ENCODE assay signal across 12 mouse cellular contexts in genomic region chr19:40404582-40404981, GRCm38 (mm10).
DNase-seq lines count a peak whose midpoint lies in the region; ATAC-seq lines count a peak whose summit lies in the region.
"Had no signal": no experiment of that assay in that cellular context is flagged by ENCODE, and none has a peak within 500 bp of the region (broad histone marks: within the 10 kb centered on the region; RNA-seq: fewer than 3 reads in every experiment).

No protein-coding gene starts in this region.

- H3K9ac ChIP-seq in heart, embryonic 15.5 days, result no peak overlapping the region
- H3K9ac ChIP-seq: forebrain, postnatal 0 days; hindbrain, embryonic 14.5 days; neural tube, embryonic 15.5 days had no signal

- no peaks in the 10 kb centered on the region for H3K9me3 ChIP-seq in heart, embryonic 15.5 days (replicated peaks)
- H3K9me3 ChIP-seq: midbrain, embryonic 10.5 days; neural tube, embryonic 15.5 days had no signal

- ATAC-seq in heart, embryonic 15.5 days (replicated peaks; ENCODE audit: insufficient number of reproducible peaks, insufficient read depth, low FRiP score, low read depth), result no peak

- DNase-seq in heart, adult 9 months (ENCODE audit: low spot score in 2 of 2), result no peak
- peak; percentile 30 for DNase-seq in lung, postnatal 25 days (ENCODE audit: low spot score)
- DNase-seq in lung, postnatal 14 days, result no peak
- peak; percentile 16 for DNase-seq in naive thymus-derived CD4-positive, alpha-beta T cell, adult 2 months (ENCODE audit: low read depth)
- no peak for DNase-seq in spleen, adult 12 weeks (ENCODE audit: low spot score)
- DNase-seq in adrenal gland, adult 8-10 months, result no peak
- DNase-seq: forebrain, postnatal 0 days had no signal

- no peaks in the 10 kb centered on the region for H3K27me3 ChIP-seq in heart, embryonic 15.5 days
- H3K27me3 ChIP-seq: neural tube, embryonic 15.5 days had no signal

- H3K4me1 ChIP-seq in heart, embryonic 15.5 days (replicated peaks), result peaks cover 64% of the 10 kb centered on the region
- peaks cover 40% of the 10 kb centered on the region for H3K4me1 ChIP-seq in brown adipose tissue, adult 24 weeks (ENCODE audit: control insufficient read depth, insufficient read depth, insufficient read length, low read length)
- H3K4me1 ChIP-seq: midbrain, embryonic 10.5 days; neural tube, embryonic 15.5 days had no signal

- H3K4me2 ChIP-seq in heart, embryonic 15.5 days, result no peak overlapping the region
- H3K4me2 ChIP-seq: hindbrain, embryonic 14.5 days; neural tube, embryonic 15.5 days had no signal

- H3K4me3 ChIP-seq in heart, embryonic 15.5 days, result no peak overlapping the region
- no peak overlapping the region for H3K4me3 ChIP-seq in brown adipose tissue, adult 24 weeks (ENCODE audit: insufficient read depth, low read depth, low read length)
- H3K4me3 ChIP-seq: midbrain, embryonic 10.5 days; neural tube, embryonic 15.5 days had no signal

- WGBS in heart, embryonic 15.5 days, result 84% methylated on average over 2 of the region's 2 CpGs

- H3K36me3 ChIP-seq in heart, embryonic 15.5 days, result 0 out of 2 replicates have a peak, but pooled peaks cover 3% of the 10 kb centered on the region
- H3K36me3 ChIP-seq: midbrain, embryonic 10.5 days; neural tube, embryonic 15.5 days had no signal

- peak overlapping the region; percentile 64 for H3K27ac ChIP-seq in heart, embryonic 15.5 days
- H3K27ac ChIP-seq in brown adipose tissue, adult 24 weeks (replicated peaks; ENCODE audit: low read depth, low read length), result peak overlapping the region; percentile 91
- H3K27ac ChIP-seq: midbrain, embryonic 10.5 days had no signal

Comparison
In these comparisons a context has a peak if more than half of its experiments do, and no peak if none do; other contexts are left out.
1. DNase-seq: peak in lung, postnatal 25 days (single experiment) and naive thymus-derived CD4-positive, alpha-beta T cell, adult 2 months (single experiment); none in heart, adult 9 months (0 of 2), lung, postnatal 14 days (single experiment), spleen, adult 12 weeks (single experiment) and adrenal gland, adult 8-10 months (single experiment).